In the genomic region with DNA sequence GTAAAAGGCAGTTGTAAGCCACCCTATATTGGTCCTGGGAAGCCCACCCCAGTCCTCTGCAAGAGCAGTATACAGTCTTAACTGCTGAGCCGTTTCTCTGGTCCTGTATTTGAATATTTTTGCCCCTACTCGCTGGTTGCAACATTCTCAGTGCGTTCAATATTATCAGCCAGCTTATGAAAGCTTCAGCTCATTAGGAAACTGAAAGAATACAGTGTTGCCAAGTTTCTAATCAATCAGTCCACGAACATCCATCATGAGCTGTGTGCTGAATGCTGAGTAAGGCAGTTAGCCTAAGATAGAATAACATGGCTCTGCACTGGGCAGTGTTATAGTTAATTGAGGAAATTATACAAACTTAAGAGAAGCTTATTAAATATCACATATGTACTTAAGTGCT, we compare ENCODE assay signal across 19 mouse cellular contexts.
"Had no signal": no experiment of that assay in that cellular context is flagged by ENCODE, and none has a peak within 500 bp of the region (broad histone marks: within the 10 kb centered on the region; RNA-seq: fewer than 3 reads in every experiment).

No protein-coding gene starts in this region.

- H3K4me2 ChIP-seq: liver, embryonic 11.5 days; midbrain, embryonic 13.5 days; neural tube, embryonic 13.5 days had no signal

- H3K9ac ChIP-seq: liver, embryonic 14.5 days; midbrain, embryonic 13.5 days; neural tube, embryonic 13.5 days had no signal

- H3K27me3 ChIP-seq: midbrain, embryonic 13.5 days; neural tube, embryonic 13.5 days had no signal

- H3K9me3 ChIP-seq: midbrain, embryonic 13.5 days; neural tube, embryonic 13.5 days had no signal

- H3K27ac ChIP-seq: kidney, postnatal 0 days; layer of hippocampus, adult 2 months; liver, embryonic 14.5 days; midbrain, embryonic 13.5 days; neural tube, embryonic 13.5 days had no signal

- H3K36me3 ChIP-seq: midbrain, embryonic 13.5 days; neural tube, embryonic 13.5 days had no signal

- DNase-seq: kidney, adult 2 months; kidney, postnatal 25 days; layer of hippocampus, adult 9-11 months; lung, adult 18-20 months; lung, postnatal 4 days; retina, postnatal 1 day; right cerebral cortex, postnatal 25 days; thymus, adult 18-20 months; thymus, postnatal 36 days had no signal

- H3K4me1 ChIP-seq: midbrain, embryonic 13.5 days; neural tube, embryonic 13.5 days had no signal

- H3K4me3 ChIP-seq: layer of hippocampus, adult 2 months; midbrain, embryonic 13.5 days; myocyte; neural tube, embryonic 13.5 days had no signal

- ATAC-seq: intestine, postnatal 0 days; lung, postnatal 0 days; midbrain, embryonic 13.5 days; midbrain, embryonic 16.5 days had no signal
